Mouse (Mus musculus) limb, embryonic 14.5 days (tissue): ENCODE results near the gene Fam69a. TPM values are rescaled to one million over a fixed set of nuclear protein-coding genes. Genes with fewer than 3 reads are reported as not detected.

Experiments
- ATAC-seq: fragments of 200-750 bp; cut with Nextera tagmentation; 2 replicates; pipeline ENCODE4 v1.8.0; 2017; ENCODE audit warnings: low read depth, moderate number of reproducible peaks, moderate TSS enrichment; ENCODE audit not compliant: low FRiP score
- DNase-seq: peaks from one replicate; pipeline ENCODE4 v3.0.0-alpha.2; 2015; ENCODE audit warnings: low spot score
- H3K27ac ChIP-seq: fragments of 300-500 bp; sonication (generic); replicated peaks from 2 replicates; pipeline ENCODE4 v1.5.1; 2014; ENCODE audit warnings: low read depth, mild to moderate bottlenecking, low read length, moderate library complexity, mixed read lengths
- H3K27me3 ChIP-seq: fragments of 300-500 bp; sonication (generic); 2 replicates; pipeline ENCODE4 v1.6.1; 2014; ENCODE audit warnings: low read length, mixed read lengths; ENCODE audit not compliant: control insufficient read depth, insufficient read depth
- H3K36me3 ChIP-seq: fragments of 300-500 bp; sonication (generic); 2 replicates; pipeline ENCODE4 v1.6.1; 2014; ENCODE audit warnings: mild to moderate bottlenecking, low read length, moderate library complexity, mixed read lengths; ENCODE audit not compliant: control insufficient read depth, insufficient read depth
- H3K4me1 ChIP-seq: fragments of 300-500 bp; sonication (generic); 2 replicates; pipeline ENCODE4 v1.6.1; 2014; ENCODE audit warnings: antibody characterized with exemption, low read length, mixed read lengths; ENCODE audit not compliant: control insufficient read depth, insufficient read depth
- H3K4me2 ChIP-seq: fragments of 300-500 bp; sonication (generic); replicated peaks from 2 replicates; pipeline ENCODE4 v1.6.1; 2014; ENCODE audit warnings: low read depth, mild to moderate bottlenecking, low read length, moderate library complexity; ENCODE audit not compliant: severe bottlenecking
- H3K4me3 ChIP-seq: fragments of 300-500 bp; sonication (generic); replicated peaks from 2 replicates; pipeline ENCODE4 v1.5.1; 2014; ENCODE audit warnings: low read length
- H3K9ac ChIP-seq: fragments of 300-500 bp; sonication (generic); 2 replicates; pipeline ENCODE4 v1.6.1; 2014; ENCODE audit warnings: mild to moderate bottlenecking, low read depth, low read length, moderate library complexity; ENCODE audit not compliant: severe bottlenecking
- H3K9me3 ChIP-seq: fragments of 300-500 bp; sonication (generic); 2 replicates; pipeline ENCODE4 v1.6.1; 2016; ENCODE audit warnings: low read length; ENCODE audit not compliant: control insufficient read depth
- POLR2A ChIP-seq: fragments of 200-500 bp; IDR thresholded peaks from 2 replicates; pipeline ENCODE4 v1.8.0; 2012; ENCODE audit warnings: inconsistent platforms, mild to moderate bottlenecking, moderate library complexity, borderline replicate concordance; ENCODE audit not compliant: insufficient read depth, insufficient read length; ENCODE audit errors: extremely low read depth
- WGBS: fragments of 180-500 bp; shearing (Covaris S2); extraction: QIAGEN DNeasy Blood & Tissue Kit; methylation state at CpG from one replicate; pipeline ENCODE4 v1.1.7; 2014; 5-methylcytosine and 5-hydroxymethylcytosine counted together
- polyA plus RNA-seq, 2 experiments: library from polyadenylated mRNA; depleted of rRNA in 1 of 2; stranded (reverse) in 1 of 2; unstranded in 1 of 2; fragments of >200 nt; fragmentation: Nextera tagmentation in 1 of 2; extraction: Ambion mirVana in 1 of 2; gene quantifications; 2 replicates each; pipeline versions ENCODE4 v1.2.1 to v1.2.3; 2012 to 2014

Gene Fam69a
- polyA plus RNA-seq, 2 experiments, result 8.9 to 30.1 TPM

DNA sequence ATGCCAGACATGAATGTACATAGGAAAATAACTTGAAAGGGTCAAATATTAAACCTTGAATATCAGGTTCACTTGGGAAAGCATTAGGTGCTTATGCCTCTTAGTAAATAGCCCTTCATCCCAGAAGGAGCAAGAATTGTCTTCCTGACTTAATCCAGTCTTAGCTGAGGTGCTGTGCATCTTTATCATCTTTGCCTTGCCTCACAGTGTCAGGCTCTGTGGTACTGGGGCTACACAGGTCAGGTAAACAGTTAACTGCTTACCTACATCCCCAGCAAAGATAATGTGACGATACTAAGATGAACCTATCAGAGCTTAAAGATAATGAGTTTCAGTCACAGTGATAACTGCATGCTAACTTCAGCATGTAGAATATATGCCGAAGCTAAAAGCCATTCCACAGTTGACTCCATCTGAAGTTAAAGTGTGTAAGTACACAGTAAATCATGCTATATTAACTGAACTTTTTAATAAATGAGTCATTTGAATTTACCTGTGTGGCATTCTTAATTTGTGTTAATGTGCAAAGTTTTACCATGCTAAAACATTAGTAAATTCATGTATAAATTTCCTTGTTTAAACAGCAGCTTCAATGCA lies 78.3 kb downstream of the Fam69a start:
- 88% methylated on average over 2 of the region's 2 CpGs for WGBS
- Histone ChIP-seq H3K36me3 (peaks cover 65% of the 10 kb centered on the region), H3K9me3 (no peaks in the 10 kb centered on the region), H3K4me1 (no peaks in the 10 kb centered on the region), H3K9ac (no peak overlapping the region), H3K4me3 (no peak overlapping the region), H3K27ac (no peak overlapping the region), H3K27me3 (no peaks in the 10 kb centered on the region), H3K4me2 (no peak overlapping the region)
- no peak for DNase-seq
- no peak for TF ChIP-seq POLR2A
- no peak for ATAC-seq

DNA sequence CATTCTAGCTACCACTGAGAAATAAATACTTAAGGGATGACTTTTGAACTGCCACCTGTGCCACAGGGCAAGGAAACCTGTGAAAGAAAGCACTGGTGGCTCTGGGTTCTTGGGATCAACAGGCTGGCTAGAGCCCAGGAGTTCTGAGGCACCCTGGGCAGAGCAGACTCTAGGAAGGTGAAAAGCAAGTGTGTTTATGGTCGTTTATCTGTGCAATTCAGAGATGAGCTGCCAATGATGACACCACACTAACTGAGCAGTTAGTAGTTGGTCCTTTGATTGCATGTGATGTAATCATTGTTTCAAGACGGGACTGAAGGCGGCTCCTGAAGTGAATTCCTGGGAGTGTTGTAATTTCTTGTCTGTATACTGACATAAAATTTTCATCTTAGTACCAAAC lies 82.6 kb downstream of the Fam69a start:
- TF ChIP-seq POLR2A, result no peak
- no peak overlapping the region for H3K4me2 ChIP-seq
- no peak overlapping the region for H3K9ac ChIP-seq
- 0 out of 2 replicates have a peak, but pooled peaks cover 3% of the 10 kb centered on the region for H3K4me1 ChIP-seq
- H3K36me3 ChIP-seq, result peaks cover 72% of the 10 kb centered on the region
- H3K4me3 ChIP-seq, result no peak overlapping the region
- no peak overlapping the region for H3K27ac ChIP-seq
- DNase-seq (no peak), ATAC-seq (no peak)
- 74% methylated on average over 3 of the region's 3 CpGs for WGBS
- H3K9me3 ChIP-seq, result no peaks in the 10 kb centered on the region
- H3K27me3 ChIP-seq, result no peaks in the 10 kb centered on the region

DNA sequence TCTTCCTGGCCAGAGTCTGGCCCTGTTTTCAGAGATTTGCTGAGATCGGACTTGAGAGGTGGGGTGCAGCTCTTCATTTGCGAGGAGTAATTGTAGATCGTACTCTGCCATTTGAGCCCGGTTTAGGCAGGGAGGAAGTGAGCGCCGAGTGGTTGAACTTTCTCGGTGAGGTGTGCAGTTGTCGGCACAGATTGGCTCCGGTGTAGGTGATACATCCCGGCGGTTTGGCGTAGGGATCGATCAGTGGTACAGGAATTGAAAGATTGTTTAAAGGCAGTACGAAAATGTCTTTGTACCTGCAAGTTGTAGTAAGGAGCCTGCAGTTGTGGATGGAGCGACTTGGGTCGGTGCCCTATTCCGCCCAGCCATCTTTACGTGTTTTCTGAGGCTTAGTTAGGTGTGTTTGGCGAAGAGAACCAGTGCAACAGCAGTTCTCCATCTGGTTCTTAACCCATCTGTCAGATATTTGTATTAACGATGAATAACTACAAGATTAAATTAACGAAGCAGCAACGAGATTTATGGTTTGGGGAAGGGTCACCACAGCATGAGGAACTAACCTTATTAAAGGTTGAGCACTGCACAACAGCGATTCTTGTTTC lies 85.8 kb downstream of the Fam69a start:
- H3K4me1 ChIP-seq, result 0 out of 2 replicates have a peak, but pooled peaks cover 3% of the 10 kb centered on the region
- H3K27ac ChIP-seq, result peak overlapping the region; percentile 89
- peaks cover 41% of the 10 kb centered on the region for H3K36me3 ChIP-seq
- peak overlapping the region; percentile 72 for H3K4me2 ChIP-seq
- no peaks in the 10 kb centered on the region for H3K9me3 ChIP-seq
- peak overlapping the region; percentile 99 for H3K9ac ChIP-seq
- no peak for TF ChIP-seq POLR2A
- no peak for DNase-seq
- peak overlapping the region; percentile 99 for H3K4me3 ChIP-seq
- no peaks in the 10 kb centered on the region for H3K27me3 ChIP-seq
- ATAC-seq, result peak; percentile 13; the same call in 1 of the 2 replicates
- under 1% methylated on average over 23 of the region's 23 CpGs for WGBS

DNA sequence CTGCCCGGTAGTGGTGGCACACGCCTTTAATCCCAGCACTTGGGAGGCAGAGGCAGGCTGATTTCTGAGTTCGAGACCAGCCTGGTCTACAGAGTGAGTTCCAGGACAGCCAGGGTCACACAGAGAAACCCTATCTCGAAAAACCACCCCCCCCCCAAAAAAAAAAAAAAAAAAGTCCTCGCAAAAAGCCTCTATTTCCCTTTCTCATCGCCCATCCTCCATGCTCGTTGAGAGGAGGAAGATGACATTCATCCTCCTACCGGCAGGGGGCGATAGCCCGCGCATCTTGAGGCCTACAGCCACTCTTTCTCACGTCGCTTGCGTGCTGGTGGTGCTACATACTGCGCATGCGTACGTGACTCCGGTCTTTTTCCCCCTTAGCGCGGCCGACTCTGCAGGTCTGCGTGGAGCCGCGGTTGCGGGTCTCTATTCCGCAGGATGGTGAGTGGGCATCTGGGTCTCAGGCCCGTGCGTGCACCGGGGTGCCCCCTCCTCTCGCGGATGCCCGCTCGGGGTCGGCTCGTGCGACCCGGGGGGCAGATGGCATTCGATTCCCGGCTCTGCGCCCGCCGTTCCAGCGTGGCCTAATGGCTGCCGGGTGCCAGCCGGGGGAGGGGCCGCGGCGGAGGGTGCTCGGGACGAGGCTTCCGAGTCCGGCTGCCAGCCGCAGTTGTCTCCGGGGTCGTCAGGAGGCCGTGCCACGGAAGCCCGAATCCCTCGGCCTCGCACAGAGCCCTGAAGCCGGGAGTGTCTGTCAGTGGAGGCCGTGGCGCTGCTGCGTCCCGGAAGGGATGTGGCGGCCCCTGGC lies 86.5 kb downstream of the Fam69a start, which contains the start of gene Rpl5:
Gene Rpl5, plus strand, starts transcription at position 297 of the 808 bp plus-strand sequence.
- H3K9me3 ChIP-seq, result no peaks in the 10 kb centered on the region
- H3K27me3 ChIP-seq, result no peaks in the 10 kb centered on the region
- ATAC-seq (peak; percentile 95), DNase-seq (peak; percentile 98)
- peak within 1 kb of the TSS; percentile 99 for H3K9ac ChIP-seq
- TF ChIP-seq POLR2A, result peak; percentile 85; the same call in 1 of the 2 replicates
- peak within 1 kb of the TSS; percentile 89 for H3K27ac ChIP-seq
- WGBS, result 4% methylated on average over 64 of the region's 66 CpGs
- H3K4me1 ChIP-seq, result 0 out of 2 replicates have a peak, but pooled peaks cover 3% of the 10 kb centered on the region
- H3K36me3 ChIP-seq, result peaks cover 34% of the 10 kb centered on the region
- peak within 1 kb of the TSS; percentile 72 for H3K4me2 ChIP-seq
- H3K4me3 ChIP-seq, result peak within 1 kb of the TSS; percentile 99

- H3K27me3 ChIP-seq, result no peaks in the 10 kb centered on the region
- H3K27ac ChIP-seq, result no peak overlapping the region
- no peaks in the 10 kb centered on the region for H3K36me3 ChIP-seq
- no peaks in the 10 kb centered on the region for H3K9me3 ChIP-seq
- DNase-seq (no peak), ATAC-seq (no peak)
- H3K4me1 ChIP-seq, result no peaks in the 10 kb centered on the region
- 75% methylated on average over 1 of the region's 1 CpGs for WGBS
- no peak for TF ChIP-seq POLR2A
- no peak overlapping the region for H3K4me2 ChIP-seq
- H3K4me3 ChIP-seq, result no peak overlapping the region
- no peak overlapping the region for H3K9ac ChIP-seq
Measured at GRCm38 (mm10) chr5:107896265-107896664, 90.6 kb downstream of the Fam69a start.
